Mouse (Mus musculus) T-cell, adult 2 months (primary cell): ENCODE data around the gene Tbx2.

Experiments
- DNase-seq: peaks from one replicate; pipeline ENCODE4 v3.0.0; 2022; ENCODE audit warnings: low spot score

The Tbx2 gene

GRCm38 (mm10) chr11:85887801-85888450, 55.6 kb downstream of the Tbx2 start:
- DNase-seq = no peak

- DNase-seq = no peak
Observed at GRCm38 (mm10) chr11:85888451-85888961, 56.2 kb downstream of the Tbx2 start.

GRCm38 (mm10) chr11:85889056-85889729, 56.8 kb downstream of the Tbx2 start:
- no peak for DNase-seq

- no peak for DNase-seq
Observed at GRCm38 (mm10) chr11:85889730-85890562, 57.6 kb downstream of the Tbx2 start.

- no peak for DNase-seq
Observed at GRCm38 (mm10) chr11:85890563-85890845, 58.2 kb downstream of the Tbx2 start.

GRCm38 (mm10) chr11:85891010-85891691, 58.8 kb downstream of the Tbx2 start:
- no peak for DNase-seq
